Mouse (Mus musculus) heart, postnatal 36 days (tissue): Measurements from ENCODE around the gene Odf4. TPM values are rescaled to one million over a fixed set of nuclear protein-coding genes. Genes with fewer than 3 reads are reported as not detected.
"Not testable (repeated sequence)": the region's sequence is repeated elsewhere in the genome, so short reads cannot be mapped to it uniquely, and the experiment has no call there.

Source experiments
- DNase-seq, 2 experiments: peaks; one replicate each; pipeline ENCODE4 v3.0.0; 2021 to 2022
- intact Hi-C: fragments of 180-260 bp; cut with DNase I; formaldehyde crosslinking; loops from one replicate; pipeline ENCODE4 v1.15.1; 2025
- total RNA-seq, 2 experiments: library from RNA; stranded (reverse); gene quantifications; 2 replicates each; pipeline ENCODE4 v1.2.3; 2021

The Odf4 gene
- total RNA-seq, 2 experiments from 2014 or later, result not detected

GRCm38 (mm10) chr11:68953903-68954302, 27.0 kb upstream of the Odf4 start:
- intact Hi-C loops, result no loop called here
- DNase-seq, result no peak

DNA sequence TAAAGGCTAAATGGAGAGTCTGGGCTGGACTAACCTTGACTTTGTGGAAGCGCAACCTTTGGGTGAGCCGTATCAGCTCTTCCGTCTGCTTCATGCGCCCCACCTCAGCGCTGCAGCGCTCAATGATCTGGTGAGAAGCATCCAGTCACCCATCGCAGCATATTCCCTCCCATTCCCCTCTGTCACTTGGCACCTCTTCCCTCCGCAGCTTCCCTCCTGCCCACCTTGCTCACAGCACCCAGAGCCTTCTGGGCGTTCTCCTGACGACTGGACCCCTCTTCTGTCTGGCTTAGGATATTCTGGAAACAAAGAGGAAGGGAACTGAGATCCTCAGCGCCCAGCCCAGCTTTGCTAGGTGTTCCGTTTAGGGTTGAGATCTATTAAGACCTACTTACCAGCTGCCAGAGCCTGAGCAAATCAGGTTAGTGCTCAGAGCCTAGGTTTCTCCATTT, 20.7 kb upstream of the Odf4 start:
- intact Hi-C loops, result no loop called here
- DNase-seq, result no peak

DNA sequence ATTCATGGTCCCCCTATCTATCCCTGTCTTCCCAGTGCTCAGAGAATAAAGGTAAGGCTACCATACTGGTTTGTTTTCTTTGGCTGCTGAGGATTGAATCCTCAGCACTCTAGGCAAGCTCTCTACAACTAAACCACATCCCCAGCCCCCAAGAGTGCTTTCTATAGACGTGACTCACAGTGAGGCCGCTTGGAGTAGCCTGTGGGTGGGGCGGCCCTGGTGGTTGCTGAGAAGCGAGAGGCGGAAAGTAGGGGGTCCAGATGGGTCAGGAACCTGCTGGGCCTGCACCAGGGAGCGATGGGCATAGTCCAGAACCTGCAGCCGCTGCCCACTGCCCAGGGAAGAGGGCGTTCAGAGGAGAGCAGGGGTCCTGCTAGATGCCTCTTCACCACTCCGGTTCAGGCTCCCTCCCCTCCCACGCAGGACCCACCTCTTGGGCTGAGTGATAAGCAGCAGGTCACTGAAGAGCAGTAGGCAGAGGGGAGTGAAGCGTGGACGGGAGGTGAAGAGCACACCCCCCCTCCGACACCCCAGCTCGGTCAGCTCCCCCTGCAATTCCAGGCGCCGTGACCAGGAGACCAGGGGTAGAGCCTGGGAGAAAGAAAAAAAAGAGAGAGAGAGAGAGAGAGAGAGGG, 20.0 kb upstream of the Odf4 start:
- intact Hi-C loops, result no loop called here

DNA sequence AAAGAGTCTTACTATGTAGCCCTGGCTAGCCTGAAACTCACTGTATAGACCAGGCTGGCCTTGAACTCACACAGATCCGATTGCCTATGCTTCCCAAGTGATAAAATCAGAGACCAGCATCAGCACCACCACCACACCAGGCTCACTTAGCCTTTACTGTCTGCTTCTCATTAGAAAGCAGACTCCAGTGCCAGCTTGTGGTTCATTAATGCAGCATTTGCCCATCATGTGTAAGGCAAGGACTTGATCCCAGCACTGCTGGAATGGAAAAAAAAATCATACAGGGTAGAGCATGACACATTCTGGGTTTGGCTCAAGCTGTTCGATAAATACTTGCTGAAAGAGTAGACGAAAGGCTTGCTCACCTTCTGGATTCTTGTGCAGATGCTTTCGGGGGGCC, 19.1 kb upstream of the Odf4 start:
- intact Hi-C loops, result no loop called here
- no peak for DNase-seq

More for the DNA sequence above, 20.0 kb upstream of the Odf4 start:
- no peak for DNase-seq

- intact Hi-C loops, result no loop called here
- no peak for DNase-seq
These were observed 18.4 kb upstream of the Odf4 start for GRCm38 (mm10) chr11:68945245-68945644.

GRCm38 (mm10) chr11:68942731-68943130, 15.8 kb upstream of the Odf4 start:
- no peak for DNase-seq
- intact Hi-C loops, result no loop called here

DNA sequence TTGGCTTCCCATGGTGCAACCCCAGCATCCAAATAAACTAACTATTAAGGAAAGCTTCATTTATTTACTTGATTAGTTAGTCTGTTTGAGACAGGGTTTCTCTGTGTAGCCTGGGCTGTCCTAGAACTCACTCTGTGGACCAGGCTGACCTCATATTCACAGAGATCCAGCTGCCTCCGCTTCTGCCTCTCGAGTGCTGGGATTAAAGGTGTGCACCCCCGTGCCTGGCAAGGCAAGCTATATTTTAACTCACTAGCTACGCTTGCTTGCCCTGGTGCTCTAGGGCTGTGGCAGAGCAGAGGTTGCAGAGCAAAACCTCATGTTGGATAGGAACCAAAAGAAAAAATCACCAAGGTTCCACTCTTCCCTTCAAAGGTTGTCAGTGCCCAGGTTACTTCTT, 13.6 kb upstream of the Odf4 start:
- intact Hi-C loops, result no loop called here
- no peak for DNase-seq

GRCm38 (mm10) chr11:68939451-68940304, 12.8 kb upstream of the Odf4 start:
- intact Hi-C loops, result no loop called here
- peak; percentile 81 to 83 for DNase-seq

GRCm38 (mm10) chr11:68936951-68937350, 10.1 kb upstream of the Odf4 start:
- intact Hi-C loops, DNase-seq: not testable (repeated sequence)

DNA sequence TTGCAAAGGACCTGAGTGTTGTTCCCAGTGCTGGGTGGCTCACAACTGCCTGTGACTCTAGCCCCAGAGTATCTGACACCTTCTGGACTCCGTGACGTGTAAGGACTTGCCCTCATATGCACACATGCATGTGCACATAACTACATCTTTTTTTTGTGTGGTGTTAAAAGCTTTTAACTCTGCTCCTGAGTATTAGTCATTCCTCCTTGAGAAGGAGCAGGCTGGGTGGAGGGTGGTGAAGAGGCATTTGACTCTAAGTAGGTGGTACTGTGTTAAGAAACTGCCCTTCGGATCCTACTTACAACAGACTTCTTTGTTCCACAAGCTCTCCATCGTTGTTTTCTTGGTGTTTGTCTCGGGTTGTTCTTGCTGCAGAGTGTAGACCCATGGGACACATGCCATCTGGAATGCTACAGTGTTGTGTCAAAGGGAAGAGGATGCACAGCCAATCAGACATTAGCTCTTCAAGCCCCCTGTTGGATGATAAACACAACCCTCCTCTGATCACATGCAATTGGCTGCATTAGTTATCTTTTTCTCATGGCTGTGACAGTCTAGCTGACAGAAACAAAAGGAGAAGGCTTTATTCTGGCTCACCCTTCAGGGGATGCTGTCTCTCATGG, 7.1 kb upstream of the Odf4 start:
- intact Hi-C loops, result no loop called here
- DNase-seq, result no peak

- intact Hi-C loops, result no loop called here
- DNase-seq, result no peak
These were observed 3.1 kb upstream of the Odf4 start for GRCm38 (mm10) chr11:68929947-68930346.

GRCm38 (mm10) chr11:68924749-68925148, 2.1 kb downstream of the Odf4 start:
- DNase-seq, result no peak
- intact Hi-C loops, result no loop called here

- intact Hi-C loops, result no loop called here
- no peak for DNase-seq
These were observed 3.7 kb downstream of the Odf4 start for GRCm38 (mm10) chr11:68923191-68923590.

DNA sequence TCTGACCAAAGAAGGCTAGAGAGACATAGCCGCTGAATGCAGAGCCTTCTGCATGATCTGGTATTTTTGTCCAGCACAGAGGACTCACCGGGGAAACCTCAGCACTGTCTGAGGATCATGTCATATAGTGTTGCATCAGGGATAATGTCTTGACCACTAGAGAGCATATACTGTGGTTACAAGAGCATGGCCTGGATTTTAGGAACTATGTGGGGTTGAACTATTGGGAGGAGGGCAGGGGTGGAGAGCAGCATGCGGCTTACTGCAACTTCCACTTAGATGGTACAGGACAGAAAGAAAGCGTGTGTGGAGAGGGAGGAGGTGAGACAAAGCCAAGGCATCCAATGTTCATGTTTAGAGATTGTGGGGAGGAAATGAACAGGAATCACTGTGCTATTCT, 12.3 kb downstream of the Odf4 start:
- intact Hi-C loops, result no loop called here
- no peak for DNase-seq

GRCm38 (mm10) chr11:68911531-68912177, 15.2 kb downstream of the Odf4 start:
- intact Hi-C loops, result no loop called here
- no peak for DNase-seq

GRCm38 (mm10) chr11:68908846-68909503, 17.9 kb downstream of the Odf4 start:
- intact Hi-C loops, result no loop called here

DNA sequence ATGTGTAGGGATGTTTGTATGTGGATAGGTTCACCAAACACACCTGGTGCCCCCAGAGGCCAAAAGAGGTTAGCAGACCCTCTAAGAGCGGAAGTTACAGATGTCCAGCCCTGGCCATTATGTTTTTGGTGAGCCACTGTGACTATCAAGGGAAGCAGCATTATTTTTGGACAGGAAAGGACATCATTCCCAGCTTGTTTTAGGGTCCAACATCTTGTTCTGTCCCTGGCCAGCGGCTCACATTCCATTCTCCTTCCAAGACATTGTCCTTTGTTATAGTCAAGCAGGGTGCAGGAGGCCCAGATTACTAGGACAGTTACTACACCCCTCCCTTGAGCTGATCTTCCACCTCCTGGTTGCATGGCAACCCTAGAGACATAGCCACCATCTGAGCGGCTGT, 19.6 kb downstream of the Odf4 start:
- no peak for DNase-seq
- intact Hi-C loops, result loop anchor here (2.0 kb wide), 1 partner anchor 50 kb away; the partner anchor contains the start of gene Arhgef15

More at GRCm38 (mm10) chr11:68908846-68909503, 17.9 kb downstream of the Odf4 start:
- no peak for DNase-seq

GRCm38 (mm10) chr11:68906461-68906790, 20.5 kb downstream of the Odf4 start:
- intact Hi-C loops, result loop anchor here (2.0 kb wide), 1 partner anchor 50 kb away; the partner anchor contains the start of gene Arhgef15
- DNase-seq, result no peak

- DNase-seq, result no peak
- intact Hi-C loops, result loop anchor here (2.0 kb wide), 1 partner anchor 51 kb away; the partner anchor contains the start of gene Arhgef15
These were observed 21.0 kb downstream of the Odf4 start for GRCm38 (mm10) chr11:68905665-68906460.

DNA sequence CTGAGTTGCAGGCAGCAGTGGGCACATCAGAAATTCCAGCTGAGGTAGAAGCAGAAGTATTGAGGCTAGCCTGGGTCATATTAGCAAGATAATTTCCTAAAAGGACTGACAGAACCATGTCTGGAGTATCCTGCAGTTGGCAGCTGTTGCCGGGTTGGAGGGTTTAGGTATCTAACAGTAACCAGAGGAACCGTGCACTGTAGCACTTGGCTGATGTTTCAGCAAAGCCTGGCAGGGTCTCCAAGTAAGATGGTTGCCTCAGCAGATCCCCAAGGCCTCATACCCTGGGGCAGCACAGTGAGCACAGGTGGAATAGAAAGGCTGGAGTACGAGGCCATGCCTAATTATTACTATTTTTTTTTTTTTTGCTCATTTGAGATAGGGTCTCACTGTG, 21.7 kb downstream of the Odf4 start:
- intact Hi-C loops, result no loop called here
- no peak for DNase-seq
